Mouse (Mus musculus): ENCODE results near the gene Boll. TPM values are rescaled to one million over a fixed set of nuclear protein-coding genes. Genes with fewer than 3 reads are reported as not detected.

Boll gene
- polyA plus RNA-seq (2012; rRNA removed), result not detected in 2 replicates

DNA sequence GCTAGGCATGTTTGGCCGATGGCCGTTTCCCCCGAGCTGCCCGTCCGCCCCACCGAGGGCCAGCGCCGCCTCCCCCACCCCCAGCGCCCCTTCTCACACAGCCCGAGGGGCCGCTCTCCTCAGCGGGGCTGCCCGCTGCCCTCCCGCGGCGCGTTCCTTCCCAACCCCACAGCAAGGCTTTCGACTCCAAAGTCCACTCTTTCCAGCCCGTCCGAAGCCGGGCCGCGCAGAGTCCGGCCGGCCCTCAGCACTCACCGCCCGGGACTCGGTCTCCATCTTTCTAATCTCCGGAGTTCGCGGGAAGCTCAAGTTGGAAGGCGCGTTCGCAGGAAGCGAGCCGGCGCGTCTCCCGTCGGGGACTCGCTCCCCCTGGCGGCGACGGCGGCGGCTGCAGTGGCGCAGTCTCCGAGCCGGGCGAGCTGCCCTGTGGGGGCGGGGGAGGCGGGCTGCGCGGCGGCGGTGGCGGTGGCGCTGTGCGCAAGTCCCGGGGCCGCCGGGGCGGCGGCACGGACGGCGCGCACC, at the start of gene Boll:
Gene Boll, minus strand, starts transcription at position 426 of the 522 bp plus-strand sequence.
- TF ChIP-seq CTCF (IDR thresholded peaks at IDR 0.05; ENCODE audit: borderline replicate concordance, extremely low read depth, insufficient read depth, insufficient read length) (peak; percentile 68), POLR2A (IDR thresholded peaks at IDR 0.05; ENCODE audit: borderline replicate concordance, extremely low read depth, insufficient read depth, insufficient read length, poor library complexity, severe bottlenecking) (no peak)
- DNase-seq (ENCODE audit: low read depth), result peak; percentile 78

DNA sequence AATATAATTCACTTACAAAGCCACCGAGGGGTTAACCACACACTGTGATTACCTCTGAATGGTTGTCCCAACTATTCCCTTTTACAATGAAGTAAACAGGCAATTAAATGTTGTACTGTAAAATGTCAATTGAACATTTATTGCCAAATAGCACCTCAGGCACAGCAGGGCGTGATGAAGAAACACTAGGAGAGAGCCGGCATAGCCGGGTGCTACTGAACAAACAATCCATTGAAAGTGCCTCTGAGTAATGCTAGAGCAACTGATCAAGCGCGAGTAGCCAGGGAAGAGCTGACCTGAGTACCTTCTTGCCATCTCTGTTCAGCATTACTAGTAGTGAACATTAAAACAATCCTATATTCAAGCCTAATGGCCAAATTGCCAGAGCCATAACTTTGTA, 49.3 kb upstream of the Boll start:
- TF ChIP-seq CTCF (IDR thresholded peaks at IDR 0.05; ENCODE audit: borderline replicate concordance, extremely low read depth, insufficient read depth, insufficient read length) (no peak), POLR2A (IDR thresholded peaks at IDR 0.05; ENCODE audit: borderline replicate concordance, extremely low read depth, insufficient read depth, insufficient read length, poor library complexity, severe bottlenecking) (no peak)
- no peak for DNase-seq (ENCODE audit: low read depth)

DNA sequence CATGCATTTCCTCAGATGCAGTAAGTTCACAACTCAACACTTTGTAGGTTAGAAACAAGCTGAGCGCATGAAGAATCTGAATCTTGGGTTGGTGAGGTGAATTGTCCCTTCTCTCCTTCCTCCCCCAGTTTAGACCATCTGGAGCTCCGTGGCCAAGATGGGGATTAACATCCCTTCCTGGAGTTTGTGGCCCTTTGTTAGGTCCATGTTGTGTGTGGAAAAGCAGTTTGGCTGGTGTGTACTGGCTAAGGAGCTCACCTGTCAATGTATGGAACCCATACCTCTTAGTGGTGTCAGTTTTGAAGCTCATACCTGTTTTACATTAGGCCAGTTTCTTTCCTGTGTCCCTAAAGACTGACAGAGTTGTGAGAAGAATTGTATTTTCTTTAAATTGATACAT, 47.8 kb upstream of the Boll start:
- TF ChIP-seq POLR2A (IDR thresholded peaks at IDR 0.05; ENCODE audit: borderline replicate concordance, extremely low read depth, insufficient read depth, insufficient read length, poor library complexity, severe bottlenecking), result no peak
- TF ChIP-seq CTCF (IDR thresholded peaks at IDR 0.05; ENCODE audit: borderline replicate concordance, extremely low read depth, insufficient read depth, insufficient read length), result no peak
- no peak for DNase-seq (ENCODE audit: low read depth)

DNA sequence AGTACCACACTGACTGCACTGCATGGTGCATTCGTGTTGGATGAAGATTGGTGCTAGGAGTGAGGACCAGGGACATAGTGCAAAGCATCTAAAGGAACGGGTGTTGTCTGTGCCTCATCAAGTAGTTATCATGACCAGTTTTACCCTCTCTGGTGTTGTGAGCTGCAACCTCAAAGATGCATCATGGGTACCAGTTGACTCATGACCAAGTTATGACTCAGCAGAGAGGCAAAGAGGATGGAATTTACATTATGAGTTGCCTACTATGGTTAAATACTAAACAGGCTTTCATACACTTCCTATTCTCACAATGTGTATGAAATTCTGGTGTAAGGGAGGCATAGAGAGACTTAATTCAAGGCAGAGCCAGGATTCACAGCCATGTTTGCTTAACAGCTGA, 47.4 kb upstream of the Boll start:
- no peak for DNase-seq (ENCODE audit: low read depth)
- no peak for TF ChIP-seq POLR2A (IDR thresholded peaks at IDR 0.05; ENCODE audit: borderline replicate concordance, extremely low read depth, insufficient read depth, insufficient read length, poor library complexity, severe bottlenecking)
- no peak for TF ChIP-seq CTCF (IDR thresholded peaks at IDR 0.05; ENCODE audit: borderline replicate concordance, extremely low read depth, insufficient read depth, insufficient read length)

DNA sequence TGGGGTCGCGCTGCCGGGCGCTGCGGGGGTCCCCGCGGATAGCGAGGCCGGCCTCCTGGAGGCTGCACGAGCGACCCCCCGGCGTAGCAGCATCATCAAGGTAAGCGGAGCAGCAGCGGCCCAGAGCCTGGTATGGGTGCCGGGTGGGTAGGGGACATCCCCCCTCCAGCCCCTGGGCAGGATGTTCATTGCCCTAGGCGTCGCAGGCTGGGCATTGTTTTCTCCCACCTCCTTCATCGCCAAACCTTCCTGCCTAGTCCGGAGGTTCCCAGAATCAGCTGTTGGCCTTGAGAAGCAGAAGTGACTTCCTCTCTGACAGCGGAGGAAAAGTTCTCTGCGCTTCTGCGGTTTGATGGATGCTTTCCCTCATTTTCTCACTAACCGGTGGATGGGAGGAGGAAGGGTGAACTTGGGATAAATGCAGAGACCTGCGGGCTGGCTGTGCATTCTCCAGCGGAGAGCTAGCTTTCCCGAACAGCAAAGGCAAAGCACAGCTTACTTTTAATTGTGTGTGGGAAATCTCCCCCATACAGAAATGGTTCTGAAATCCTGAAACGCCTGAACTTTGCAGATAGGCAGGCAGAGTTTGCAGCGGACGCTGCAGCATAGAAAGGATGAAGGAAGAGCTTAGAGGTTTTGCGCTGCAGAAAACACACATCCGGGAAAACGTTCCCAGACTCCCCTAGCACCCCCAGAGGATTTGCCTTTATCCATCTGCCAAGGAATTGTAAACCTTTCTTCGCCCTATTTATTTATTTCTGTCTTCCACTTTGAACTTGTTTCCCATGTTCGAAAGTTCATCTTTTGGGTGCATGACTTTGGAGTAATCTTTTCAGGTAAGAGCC, 43.5 kb upstream of the Boll start:
- TF ChIP-seq CTCF (IDR thresholded peaks at IDR 0.05; ENCODE audit: borderline replicate concordance, extremely low read depth, insufficient read depth, insufficient read length) (no peak), POLR2A (IDR thresholded peaks at IDR 0.05; ENCODE audit: borderline replicate concordance, extremely low read depth, insufficient read depth, insufficient read length, poor library complexity, severe bottlenecking) (no peak)
- DNase-seq (ENCODE audit: low read depth), result peak; percentile 69

DNA sequence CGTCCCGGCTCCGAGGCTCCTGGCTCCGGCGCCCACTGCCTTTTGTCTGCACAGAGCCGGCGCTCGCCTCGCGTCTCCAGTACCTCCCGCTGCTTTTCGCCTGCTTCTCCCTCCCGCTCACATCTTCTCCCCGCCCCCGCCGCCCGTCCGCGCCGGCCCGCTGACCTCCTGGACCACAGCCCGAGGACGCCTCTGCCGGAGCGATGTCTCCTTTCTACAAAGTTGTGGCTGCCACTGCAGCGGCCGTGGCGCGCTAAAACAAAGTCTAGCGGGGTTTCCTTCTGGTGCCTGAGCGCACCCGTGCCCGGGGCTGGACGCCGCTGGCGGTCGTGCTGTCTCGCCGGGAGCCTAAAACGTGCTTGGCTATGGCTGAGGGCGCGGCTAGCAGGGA, 42.7 kb upstream of the Boll start:
- no peak for TF ChIP-seq POLR2A (IDR thresholded peaks at IDR 0.05; ENCODE audit: borderline replicate concordance, extremely low read depth, insufficient read depth, insufficient read length, poor library complexity, severe bottlenecking)
- TF ChIP-seq CTCF (IDR thresholded peaks at IDR 0.05; ENCODE audit: borderline replicate concordance, extremely low read depth, insufficient read depth, insufficient read length), result no peak
- DNase-seq (ENCODE audit: low read depth), result no peak

DNA sequence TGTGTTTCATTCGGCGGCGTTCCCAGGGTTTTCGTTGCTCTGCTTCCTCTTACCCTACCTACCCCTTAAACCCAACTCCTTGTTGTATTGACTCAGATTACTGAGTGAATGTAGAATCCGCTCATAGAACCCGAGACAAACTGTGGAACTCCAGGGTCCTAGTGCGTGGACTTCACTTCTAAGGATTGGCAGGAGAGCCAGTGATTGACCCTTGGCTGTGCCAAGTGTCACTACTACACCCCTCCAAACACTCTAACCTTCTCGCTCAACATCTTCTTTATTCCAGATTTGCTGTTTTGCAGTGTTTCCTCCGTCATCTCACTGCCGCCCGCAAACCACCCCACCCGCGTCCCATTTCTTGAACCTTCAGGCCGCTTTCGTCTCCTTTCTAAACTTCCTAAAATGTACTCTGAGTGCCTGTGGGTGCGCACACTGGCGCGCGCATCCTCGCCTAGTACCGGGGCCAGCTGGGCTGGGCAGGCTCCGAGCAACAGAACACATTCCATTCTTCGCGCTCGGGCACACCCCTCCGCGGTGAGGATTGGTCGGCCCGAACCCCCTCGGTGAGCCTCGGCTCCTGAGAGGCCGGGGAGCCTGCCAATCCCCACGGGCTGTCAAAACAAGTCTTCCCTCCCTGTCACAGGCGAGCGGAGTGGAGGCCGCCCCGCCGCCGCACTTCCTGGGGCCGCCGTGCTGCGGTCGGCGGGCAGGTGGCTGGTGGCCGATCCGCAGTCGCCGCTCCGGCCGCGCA, 42.2 kb upstream of the Boll start, which contains the start of gene Plcl1:
Gene Plcl1, plus strand, starts transcription at position 650 of the 751 bp plus-strand sequence.
- DNase-seq (ENCODE audit: low read depth), result peak; percentile 99
- no peak for TF ChIP-seq CTCF (IDR thresholded peaks at IDR 0.05; ENCODE audit: borderline replicate concordance, extremely low read depth, insufficient read depth, insufficient read length)
- TF ChIP-seq POLR2A (IDR thresholded peaks at IDR 0.05; ENCODE audit: borderline replicate concordance, extremely low read depth, insufficient read depth, insufficient read length, poor library complexity, severe bottlenecking), result peak; percentile 88

DNA sequence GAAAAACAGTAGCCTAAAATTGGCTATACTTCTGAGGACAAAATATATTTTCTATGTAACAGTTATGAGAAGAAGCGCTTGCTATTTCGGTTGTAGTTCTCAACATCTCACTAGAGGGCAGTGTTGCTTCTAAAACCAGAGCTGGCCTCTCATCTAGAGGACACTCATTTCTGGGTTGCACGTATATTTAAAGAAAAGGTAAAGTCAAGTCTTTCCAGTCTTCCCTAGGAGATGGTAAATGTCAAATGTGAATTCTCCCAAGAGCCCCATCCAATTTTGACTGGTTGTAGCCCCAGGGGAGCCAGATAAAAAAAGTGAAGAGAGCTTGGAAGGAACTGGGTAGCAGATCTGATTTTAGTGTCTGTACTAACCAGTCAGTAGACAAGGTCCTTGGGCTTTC, 41.2 kb upstream of the Boll start:
- DNase-seq (ENCODE audit: low read depth), result peak; percentile 92
- TF ChIP-seq POLR2A (IDR thresholded peaks at IDR 0.05; ENCODE audit: borderline replicate concordance, extremely low read depth, insufficient read depth, insufficient read length, poor library complexity, severe bottlenecking), result no peak
- TF ChIP-seq CTCF (IDR thresholded peaks at IDR 0.05; ENCODE audit: borderline replicate concordance, extremely low read depth, insufficient read depth, insufficient read length), result peak; percentile 71; the same call in 1 of the 2 replicates

DNA sequence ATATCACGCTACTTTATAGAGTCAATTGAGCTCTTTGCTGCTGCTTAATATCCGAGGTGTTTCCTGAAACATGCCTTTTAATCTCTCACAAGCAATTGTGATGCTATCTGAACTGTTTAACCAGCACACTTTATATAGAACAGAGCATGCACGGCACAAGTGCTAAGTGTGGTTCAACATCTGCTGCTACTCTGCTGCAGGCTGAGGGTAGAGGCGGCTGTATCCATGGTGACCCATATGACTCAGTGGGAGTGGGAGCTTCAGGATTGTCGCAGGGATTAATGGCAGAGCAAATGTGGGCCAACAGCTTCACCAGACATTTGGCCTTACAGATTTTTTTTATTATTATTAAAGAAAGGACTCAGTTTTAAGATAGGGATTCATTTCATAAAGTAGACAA, 36.6 kb upstream of the Boll start:
- peak; percentile 68 for DNase-seq (ENCODE audit: low read depth)
- no peak for TF ChIP-seq CTCF (IDR thresholded peaks at IDR 0.05; ENCODE audit: borderline replicate concordance, extremely low read depth, insufficient read depth, insufficient read length)
- no peak for TF ChIP-seq POLR2A (IDR thresholded peaks at IDR 0.05; ENCODE audit: borderline replicate concordance, extremely low read depth, insufficient read depth, insufficient read length, poor library complexity, severe bottlenecking)

DNA sequence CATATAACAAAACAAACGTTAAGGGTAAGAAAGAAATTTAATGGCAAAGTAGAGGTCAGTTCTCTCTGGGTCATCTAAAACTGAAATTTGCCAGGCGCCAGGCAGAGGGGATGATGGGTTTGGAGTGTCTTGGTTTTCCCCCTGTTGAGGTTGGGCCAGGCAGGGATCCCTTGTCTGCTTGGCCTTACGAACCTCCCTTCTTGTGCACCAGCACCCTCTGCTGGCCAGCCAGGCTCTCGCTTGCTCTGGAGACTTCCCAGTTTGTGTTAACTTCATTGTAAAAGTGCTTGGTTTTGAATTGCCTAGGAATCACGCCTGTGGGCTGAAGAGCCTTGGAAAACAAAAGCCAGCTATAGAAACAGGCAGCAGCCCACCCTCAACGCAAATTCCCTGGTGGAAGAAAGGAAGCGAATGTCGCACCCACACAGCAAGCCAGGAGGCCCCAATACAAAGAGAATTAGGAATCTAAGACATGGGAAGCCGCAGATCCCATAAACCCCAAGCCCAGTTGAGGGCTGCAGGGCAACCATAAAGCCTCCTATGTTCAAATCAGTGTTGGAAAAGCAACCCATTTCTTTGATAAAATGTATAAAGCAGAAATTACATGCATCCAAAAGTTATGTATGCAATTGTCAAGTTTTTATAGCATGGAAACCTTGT, 20.0 kb upstream of the Boll start:
- DNase-seq (ENCODE audit: low read depth), result peak; percentile 93
- TF ChIP-seq POLR2A (IDR thresholded peaks at IDR 0.05; ENCODE audit: borderline replicate concordance, extremely low read depth, insufficient read depth, insufficient read length, poor library complexity, severe bottlenecking) (no peak), CTCF (IDR thresholded peaks at IDR 0.05; ENCODE audit: borderline replicate concordance, extremely low read depth, insufficient read depth, insufficient read length) (peak; percentile 97)

DNA sequence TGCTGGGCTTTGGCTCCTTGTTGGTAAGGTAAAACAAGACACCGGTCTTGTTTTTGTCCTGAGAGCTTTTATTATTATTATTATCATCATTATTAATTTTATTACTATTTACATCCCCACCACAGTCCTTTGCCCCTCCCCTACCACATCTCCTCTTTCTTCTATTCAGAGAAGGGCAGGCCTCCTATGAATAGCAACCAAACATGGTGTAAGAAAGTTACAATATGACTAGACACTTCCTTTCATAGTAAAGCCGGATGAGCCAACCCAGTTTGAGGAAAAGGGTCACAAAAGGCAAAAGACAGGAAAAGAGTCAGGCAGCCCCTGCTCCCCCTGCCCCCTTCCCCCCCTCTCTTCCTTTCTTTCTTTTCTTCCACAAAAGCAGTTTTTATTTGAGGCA, 17.3 kb upstream of the Boll start:
- DNase-seq (ENCODE audit: low read depth), result no peak
- TF ChIP-seq CTCF (IDR thresholded peaks at IDR 0.05; ENCODE audit: borderline replicate concordance, extremely low read depth, insufficient read depth, insufficient read length), result no peak
- no peak for TF ChIP-seq POLR2A (IDR thresholded peaks at IDR 0.05; ENCODE audit: borderline replicate concordance, extremely low read depth, insufficient read depth, insufficient read length, poor library complexity, severe bottlenecking)
